Mouse (Mus musculus) embryonic stem cell, embryonic (primary cell): Measurements from ENCODE around the gene Gm10135.

ENCODE experiments used
- CTCF ChIA-PET, 4 experiments: fragments of 300-600 bp in 2 of 4; fragments of 350-600 bp in 2 of 4; sonication (Branson Sonifier 250); formaldehyde crosslinking; loops; one replicate each; lab custom pipeline; 2022; ENCODE audit warnings: inconsistent platforms in 2 of 4; lab: Charles Lee
- POLR2A ChIA-PET, 4 experiments: fragments of 300-600 bp in 2 of 4; fragments of 350-600 bp in 2 of 4; sonication (Branson Sonifier 250); formaldehyde crosslinking; loops; one replicate each; lab custom pipeline; 2022; ENCODE audit warnings: antibody characterized with exemption in 4 of 4, inconsistent platforms in 1 of 4; lab: Charles Lee

Gene Gm10135

GRCm38 (mm10) chr5:72921171-72921570 is 53.3 kb downstream of the Gm10135 start:
- POLR2A ChIA-PET = interaction anchor here in 2 of 4 experiments (0.6 to 16.7 kb wide), 4 partner anchors 10 to 63 kb away, joined by 3 to 284 read pairs (median 3); no protein-coding TSS in a partner anchor
- CTCF ChIA-PET = no interaction called here

- CTCF ChIA-PET = no interaction called here
Measured at GRCm38 (mm10) chr5:72920416-72920815, 54.1 kb downstream of the Gm10135 start.

GRCm38 (mm10) chr5:72916851-72917250 is 57.7 kb downstream of the Gm10135 start:
- ChIA-PET CTCF (interaction anchor here in 1 of 4 experiments (0.5 kb wide), 1 partner anchor 154 kb away, joined by 5 read pairs; no protein-coding TSS in a partner anchor), POLR2A (interaction anchor here in 2 of 4 experiments (0.9 to 16.7 kb wide), 9 partner anchors 9 to 145 kb away, joined by 3 to 284 read pairs (median 25); no protein-coding TSS in a partner anchor)

More at GRCm38 (mm10) chr5:72920416-72920815, 54.1 kb downstream of the Gm10135 start:
- POLR2A ChIA-PET = interaction anchor here in 1 of 4 experiments (0.9 to 16.7 kb wide), 2 partner anchors 19 to 64 kb away, joined by 3 to 284 read pairs; no protein-coding TSS in a partner anchor

- POLR2A ChIA-PET = interaction anchor here in 3 of 4 experiments (0.7 to 16.7 kb wide), 14 partner anchors 10 to 377 kb away, joined by 3 to 284 read pairs (median 27); partner anchors contain the start of genes Ociad1 (in 1 of the 3), Slc10a4 (in 1 of the 3) and Tec (in 1 of the 3)
- CTCF ChIA-PET = interaction anchor here in 1 of 4 experiments (0.5 kb wide), 1 partner anchor 155 kb away, joined by 5 read pairs; no protein-coding TSS in a partner anchor
Measured at GRCm38 (mm10) chr5:72916048-72916447, 58.5 kb downstream of the Gm10135 start.
